Mouse (Mus musculus): ENCODE data around the gene Maf.

The Maf gene

GRCm38 (mm10) chr8:115707731-115708590 is at the start of gene Maf:
TSS of gene Maf (minus strand) at chr8:115707794.
- peak; percentile 77 for DNase-seq (ENCODE audit: low spot score)

- DNase-seq (ENCODE audit: low spot score): no peak
Measured at GRCm38 (mm10) chr8:115756965-115757364, 49.4 kb upstream of the Maf start.

GRCm38 (mm10) chr8:115756027-115756426 is 48.4 kb upstream of the Maf start:
- no peak for DNase-seq (ENCODE audit: low spot score)

- no peak for DNase-seq (ENCODE audit: low spot score)
Measured at GRCm38 (mm10) chr8:115754694-115755093, 47.1 kb upstream of the Maf start.

- DNase-seq (ENCODE audit: low spot score): no peak
Measured at GRCm38 (mm10) chr8:115753801-115754200, 46.2 kb upstream of the Maf start.

GRCm38 (mm10) chr8:115747426-115747825 is 39.8 kb upstream of the Maf start:
- DNase-seq (ENCODE audit: low spot score): no peak

GRCm38 (mm10) chr8:115745648-115746047 is 38.1 kb upstream of the Maf start:
- DNase-seq (ENCODE audit: low spot score): no peak

GRCm38 (mm10) chr8:115743441-115743840 is 35.8 kb upstream of the Maf start:
- no peak for DNase-seq (ENCODE audit: low spot score)

- no peak for DNase-seq (ENCODE audit: low spot score)
Measured at GRCm38 (mm10) chr8:115742646-115743045, 35.1 kb upstream of the Maf start.

GRCm38 (mm10) chr8:115741964-115742363 is 34.4 kb upstream of the Maf start:
- no peak for DNase-seq (ENCODE audit: low spot score)

GRCm38 (mm10) chr8:115739756-115740155 is 32.2 kb upstream of the Maf start:
- no peak for DNase-seq (ENCODE audit: low spot score)

- DNase-seq (ENCODE audit: low spot score): no peak
Measured at GRCm38 (mm10) chr8:115732401-115732800, 24.8 kb upstream of the Maf start.

- DNase-seq (ENCODE audit: low spot score): no peak
Measured at GRCm38 (mm10) chr8:115726807-115727206, 19.2 kb upstream of the Maf start.

- no peak for DNase-seq (ENCODE audit: low spot score)
Measured at GRCm38 (mm10) chr8:115726231-115726630, 18.6 kb upstream of the Maf start.

GRCm38 (mm10) chr8:115719126-115719525 is 11.5 kb upstream of the Maf start:
- no peak for DNase-seq (ENCODE audit: low spot score)

- DNase-seq (ENCODE audit: low spot score): no peak
Measured at GRCm38 (mm10) chr8:115718621-115719020, 11.0 kb upstream of the Maf start.

GRCm38 (mm10) chr8:115715262-115715661 is 7.7 kb upstream of the Maf start:
- no peak for DNase-seq (ENCODE audit: low spot score)

GRCm38 (mm10) chr8:115711106-115711505 is 3.5 kb upstream of the Maf start:
- no peak for DNase-seq (ENCODE audit: low spot score)

- DNase-seq (ENCODE audit: low spot score): no peak
Measured at GRCm38 (mm10) chr8:115709931-115710330, 2.3 kb upstream of the Maf start.

- DNase-seq (ENCODE audit: low spot score): peak; percentile 79
Measured at GRCm38 (mm10) chr8:115708936-115709780, 1.6 kb upstream of the Maf start.

GRCm38 (mm10) chr8:115706861-115707730 is 498 bp downstream of the Maf start:
- DNase-seq (ENCODE audit: low spot score): peak; percentile 59

- peak; percentile 25 for DNase-seq (ENCODE audit: low spot score)
Measured at GRCm38 (mm10) chr8:115706411-115706860, 1.2 kb downstream of the Maf start.

All from ovary, postnatal 14 days (tissue).